Mouse (Mus musculus) E14TG2a.4 (cell line): ENCODE data around the gene Wdr61.
A peak's percentile ranks its signal among the peaks of the same experiment; 100 is the strongest.

Source experiments
- H3K27me3 ChIP-seq: 2 replicates; pipeline ENCODE4 v1.6.1; 2014; ENCODE audit warnings: low read length, control low read depth; ENCODE audit not compliant: insufficient read depth
- H3K36me3 ChIP-seq: 2 replicates; pipeline ENCODE4 v1.6.1; 2014; ENCODE audit warnings: low read length, control low read depth; ENCODE audit not compliant: insufficient read depth
- H3K4me1 ChIP-seq: replicated peaks from 2 replicates; pipeline ENCODE4 v1.6.1; 2014; ENCODE audit warnings: low read depth, low read length, control low read depth
- H3K4me3 ChIP-seq: replicated peaks from 2 replicates; pipeline ENCODE4 v1.5.1; 2014; ENCODE audit warnings: mild to moderate bottlenecking, low read length
- H3K9me3 ChIP-seq: 2 replicates; pipeline ENCODE4 v1.6.1; 2014; ENCODE audit warnings: low read length, control low read depth
- CTCF ChIP-seq: conservative IDR thresholded peaks from 2 replicates; pipeline ENCODE4 v1.5.1; 2014; ENCODE audit warnings: low read length
- NANOG ChIP-seq: IDR thresholded peaks from 2 replicates; pipeline ENCODE4 v1.6.1; 2014; ENCODE audit warnings: borderline replicate concordance, low read length, mixed read lengths
- POU5F1 ChIP-seq: IDR thresholded peaks from 2 replicates; pipeline ENCODE4 v1.6.1; 2014; ENCODE audit warnings: low read length, borderline replicate concordance

The Wdr61 gene

GRCm38 (mm10) chr9:54738376-54738775 is 4.1 kb upstream of the Wdr61 start:
- TF ChIP-seq NANOG (no peak), CTCF (peak; percentile 28; the same call in 1 of the 2 replicates)
- H3K27me3 ChIP-seq, result peaks cover 9% of the 10 kb centered on the region; the same call in 1 of the 2 replicates
- no peaks in the 10 kb centered on the region for H3K9me3 ChIP-seq
- peaks cover 30% of the 10 kb centered on the region for H3K4me1 ChIP-seq
- no peaks in the 10 kb centered on the region for H3K36me3 ChIP-seq
- H3K4me3 ChIP-seq, result no peak overlapping the region

- Histone ChIP-seq H3K4me3 (0 out of 2 replicates have a peak overlapping the region, but pooled peaks have one; percentile 30), H3K9me3 (no peaks in the 10 kb centered on the region), H3K27me3 (no peaks in the 10 kb centered on the region), H3K4me1 (peaks cover 40% of the 10 kb centered on the region), H3K36me3 (peaks cover 3% of the 10 kb centered on the region)
- no peak for TF ChIP-seq NANOG
- TF ChIP-seq CTCF, result peak; percentile 78
- TF ChIP-seq POU5F1, result no peak
Observed at GRCm38 (mm10) chr9:54736284-54736701, 2.0 kb upstream of the Wdr61 start.

GRCm38 (mm10) chr9:54734639-54735252 is 427 bp upstream of the Wdr61 start:
- H3K36me3 ChIP-seq, result peaks cover 18% of the 10 kb centered on the region
- peaks cover 25% of the 10 kb centered on the region for H3K4me1 ChIP-seq
- H3K27me3 ChIP-seq, result no peaks in the 10 kb centered on the region
- no peak for TF ChIP-seq CTCF
- TF ChIP-seq NANOG, result no peak
- TF ChIP-seq POU5F1, result no peak
- no peaks in the 10 kb centered on the region for H3K9me3 ChIP-seq
- H3K4me3 ChIP-seq, result peak overlapping the region; percentile 95

GRCm38 (mm10) chr9:54732122-54732521 is 2.2 kb downstream of the Wdr61 start:
- no peaks in the 10 kb centered on the region for H3K27me3 ChIP-seq
- H3K4me1 ChIP-seq, result peaks cover 25% of the 10 kb centered on the region
- no peaks in the 10 kb centered on the region for H3K9me3 ChIP-seq
- TF ChIP-seq NANOG (no peak), CTCF (peak; percentile 91)
- H3K36me3 ChIP-seq, result peaks cover 44% of the 10 kb centered on the region
- no peak overlapping the region for H3K4me3 ChIP-seq

- Histone ChIP-seq H3K9me3 (no peaks in the 10 kb centered on the region), H3K4me3 (no peak overlapping the region), H3K4me1 (no peaks in the 10 kb centered on the region; the same call in 1 of the 2 replicates), H3K36me3 (peaks cover 99% of the 10 kb centered on the region), H3K27me3 (no peaks in the 10 kb centered on the region)
- no peak for TF ChIP-seq CTCF
Observed at GRCm38 (mm10) chr9:54726315-54726714, 8.0 kb downstream of the Wdr61 start.

GRCm38 (mm10) chr9:54722596-54722995 is 11.7 kb downstream of the Wdr61 start:
- no peak for TF ChIP-seq POU5F1
- TF ChIP-seq NANOG, result no peak
- TF ChIP-seq CTCF, result no peak
- Histone ChIP-seq H3K27me3 (no peaks in the 10 kb centered on the region), H3K4me1 (no peaks in the 10 kb centered on the region), H3K36me3 (peaks cover 98% of the 10 kb centered on the region), H3K9me3 (no peaks in the 10 kb centered on the region), H3K4me3 (no peak overlapping the region)

DNA sequence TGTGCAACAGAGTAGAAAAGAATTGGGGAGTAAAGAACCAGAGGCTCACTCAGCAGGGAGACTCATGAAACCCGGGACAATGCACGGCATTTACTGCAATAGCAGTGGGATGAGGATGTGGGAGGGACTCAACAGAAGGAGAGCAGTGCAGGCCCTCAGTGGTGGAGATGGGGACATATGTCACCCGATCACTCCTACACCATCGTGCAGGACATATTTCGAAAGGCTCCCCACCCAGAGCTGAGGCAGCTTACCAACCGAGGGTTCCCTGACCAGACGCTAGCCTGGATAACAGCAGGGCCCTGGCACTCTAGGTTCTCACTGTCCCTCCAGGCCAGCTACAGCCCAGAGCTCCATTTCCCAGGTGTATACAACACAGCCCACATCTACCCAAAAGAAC is 12.2 kb downstream of the Wdr61 start:
- TF ChIP-seq POU5F1 (no peak), NANOG (no peak), CTCF (no peak)

GRCm38 (mm10) chr9:54717527-54717926 is 16.8 kb downstream of the Wdr61 start:
- Histone ChIP-seq H3K4me3 (no peak overlapping the region), H3K4me1 (peaks cover 7% of the 10 kb centered on the region), H3K9me3 (no peaks in the 10 kb centered on the region), H3K27me3 (no peaks in the 10 kb centered on the region), H3K36me3 (peaks cover 94% of the 10 kb centered on the region)
- TF ChIP-seq NANOG, result no peak
- TF ChIP-seq POU5F1, result no peak
- no peak for TF ChIP-seq CTCF

More for the DNA sequence above, 12.2 kb downstream of the Wdr61 start:
- H3K4me1 ChIP-seq, result no peaks in the 10 kb centered on the region
- H3K27me3 ChIP-seq, result no peaks in the 10 kb centered on the region
- no peak overlapping the region for H3K4me3 ChIP-seq
- H3K9me3 ChIP-seq, result no peaks in the 10 kb centered on the region
- peaks cover 98% of the 10 kb centered on the region for H3K36me3 ChIP-seq

GRCm38 (mm10) chr9:54715776-54716175 is 18.5 kb downstream of the Wdr61 start:
- TF ChIP-seq CTCF, result no peak
- TF ChIP-seq POU5F1, result no peak
- no peak for TF ChIP-seq NANOG
- peaks cover 7% of the 10 kb centered on the region for H3K4me1 ChIP-seq
- peaks cover 81% of the 10 kb centered on the region for H3K36me3 ChIP-seq
- no peak overlapping the region for H3K4me3 ChIP-seq
- no peaks in the 10 kb centered on the region for H3K9me3 ChIP-seq
- no peaks in the 10 kb centered on the region for H3K27me3 ChIP-seq
